8 mouse cellular contexts compared by ENCODE assay signal in the genomic region with DNA sequence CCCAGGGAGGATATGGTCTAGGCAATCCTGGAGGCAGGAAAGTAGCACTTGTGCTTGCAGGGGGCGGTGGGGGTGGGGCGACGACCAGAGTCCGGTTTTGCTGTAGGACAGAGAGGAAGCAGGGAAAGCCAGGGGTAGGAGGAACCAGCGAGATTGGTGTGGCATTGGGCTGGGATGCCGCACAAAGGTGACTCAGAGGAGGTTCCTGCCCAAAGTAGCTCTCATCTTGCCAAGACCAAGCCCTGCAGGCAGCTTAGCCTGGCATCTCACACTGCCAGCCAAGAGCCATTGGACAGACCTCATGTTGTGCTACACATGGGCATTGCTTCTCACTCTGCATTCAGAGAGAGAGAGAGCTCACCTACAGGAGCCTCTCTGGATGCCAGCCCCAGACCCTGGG. TPM values are rescaled to one million over a fixed set of nuclear protein-coding genes. Genes with fewer than 3 reads are reported as not detected.
A peak's percentile ranks its signal among the peaks of the same experiment; 100 is the strongest.
DNase-seq lines count a peak whose midpoint lies in the region; ATAC-seq and TF ChIP-seq lines count a peak whose summit lies in the region.

A gene (plus strand): TSS at position 283 of the 400 bp plus-strand sequence.

- TF ChIP-seq CTCF in midbrain, postnatal 0 days (IDR thresholded peaks at IDR 0.05), result no peak

- H3K27ac ChIP-seq in embryonic facial prominence, embryonic 12.5 days, result peak within 1 kb of the TSS; percentile 30; the same call in 1 of the 2 replicates
- peak within 1 kb of the TSS; percentile 92 for H3K27ac ChIP-seq in limb, embryonic 10.5 days
- peak within 1 kb of the TSS; percentile 96 for H3K27ac ChIP-seq in midbrain, postnatal 0 days (ENCODE audit: low read depth, low read length)

- peak within 1 kb of the TSS; percentile 79 for H3K4me2 ChIP-seq in embryonic facial prominence, embryonic 12.5 days (replicated peaks)
- H3K4me2 ChIP-seq in midbrain, postnatal 0 days (ENCODE audit: low read depth, low read length, poor library complexity, severe bottlenecking), result peak within 1 kb of the TSS; percentile 89

- H3K9me3 ChIP-seq in embryonic facial prominence, embryonic 12.5 days, result no peaks in the 10 kb centered on the region
- no peaks in the 10 kb centered on the region for H3K9me3 ChIP-seq in limb, embryonic 10.5 days (replicated peaks)
- no peaks in the 10 kb centered on the region for H3K9me3 ChIP-seq in midbrain, postnatal 0 days (ENCODE audit: low read length)

- no peaks in the 10 kb centered on the region for H3K27me3 ChIP-seq in embryonic facial prominence, embryonic 12.5 days
- peaks cover 9% of the 10 kb centered on the region for H3K27me3 ChIP-seq in limb, embryonic 10.5 days (ENCODE audit: low read depth, poor library complexity, severe bottlenecking)
- no peaks in the 10 kb centered on the region for H3K27me3 ChIP-seq in midbrain, postnatal 0 days (ENCODE audit: insufficient read depth, low read length)

- H3K4me3 ChIP-seq in embryonic facial prominence, embryonic 12.5 days, result peak within 1 kb of the TSS; percentile 90
- peak within 1 kb of the TSS; percentile 92 for H3K4me3 ChIP-seq in limb, embryonic 10.5 days
- H3K4me3 ChIP-seq in midbrain, postnatal 0 days (ENCODE audit: low read depth, low read length), result peak within 1 kb of the TSS; percentile 85

- ATAC-seq in activated CD4-positive, CD25-positive, alpha-beta regulatory T cell, adult 4 months, result no peak
- ATAC-seq in embryonic facial prominence, embryonic 12.5 days (ENCODE audit: insufficient number of reproducible peaks, insufficient read depth, low FRiP score, low TSS enrichment), result no peak
- ATAC-seq in midbrain, postnatal 0 days (ENCODE audit: low FRiP score), result no peak

- DNase-seq in gastrocnemius, postnatal 4 days (ENCODE audit: low spot score in 2 of 2), result no peak
- no peak for DNase-seq in gastrocnemius, postnatal 36 days
- peak; percentile 65 to 73 for DNase-seq in heart, postnatal 10 days
- peak; percentile 48 for DNase-seq in limb, embryonic 10.5 days (ENCODE audit: low spot score)
- no peak for DNase-seq in midbrain, postnatal 0 days (ENCODE audit: low spot score)
- DNase-seq in right cerebral cortex, postnatal 25 days, result no peak

- intact Hi-C loops in gastrocnemius, postnatal 36 days (cut with DNase I), result no loop called here
- intact Hi-C loops in heart, postnatal 10 days (cut with DNase I), result loop anchor here (10.0 kb wide), 1 partner anchor 157 kb away; a partner anchor contains a TSS

- peaks cover 37% of the 10 kb centered on the region for H3K4me1 ChIP-seq in embryonic facial prominence, embryonic 12.5 days
- peaks cover 43% of the 10 kb centered on the region for H3K4me1 ChIP-seq in limb, embryonic 10.5 days
- peaks cover 38% of the 10 kb centered on the region for H3K4me1 ChIP-seq in midbrain, postnatal 0 days (ENCODE audit: insufficient read depth, low read length)

- WGBS in embryonic facial prominence, embryonic 12.5 days, result 9% methylated on average over 6 of the region's 6 CpGs
- WGBS in limb, embryonic 10.5 days, result 24% methylated on average over 6 of the region's 6 CpGs
- 28% methylated on average over 6 of the region's 6 CpGs for WGBS in midbrain, postnatal 0 days

- no peaks in the 10 kb centered on the region for H3K36me3 ChIP-seq in embryonic facial prominence, embryonic 12.5 days
- H3K36me3 ChIP-seq in limb, embryonic 10.5 days, result 0 out of 2 replicates have a peak, but pooled peaks cover 2% of the 10 kb centered on the region
- H3K36me3 ChIP-seq in midbrain, postnatal 0 days (ENCODE audit: insufficient read depth, low read length), result no peaks in the 10 kb centered on the region

- H3K9ac ChIP-seq in embryonic facial prominence, embryonic 12.5 days, result peak within 1 kb of the TSS; percentile 83
- H3K9ac ChIP-seq in midbrain, postnatal 0 days (replicated peaks; ENCODE audit: low read length, poor library complexity, severe bottlenecking), result peak within 1 kb of the TSS; percentile 96

RNA-seq across cellular contexts. Expression of the gene that starts here (rescaled TPM):
- 10 to 100 TPM; 11.0 to 12.3 TPM for total RNA-seq in gastrocnemius, postnatal 4 days (2021)
- total RNA-seq in gastrocnemius, postnatal 36 days (2021), result 1 to 10 TPM; 5.1 to 5.9 TPM
- polyA plus RNA-seq in activated CD4-positive, CD25-positive, alpha-beta regulatory T cell, adult 4 months (2017; shearing (Covaris generic)), result 10 to 100 TPM; 20.5 to 22.7 TPM
- polyA plus RNA-seq in embryonic facial prominence, embryonic 12.5 days (2016; fragmentation: Nextera tagmentation; extraction: Ambion mirVana), result 19.4 and 19.6 TPM in 2 replicates
- total RNA-seq in heart, postnatal 10 days (2021), result 10 to 100 TPM; 37.2 to 42.1 TPM
- 13.0 and 14.1 TPM in 2 replicates for polyA plus RNA-seq in limb, embryonic 10.5 days (2016; fragmentation: Nextera tagmentation; extraction: Ambion mirVana)
- total RNA-seq in midbrain, postnatal 0 days (2014; rRNA removed), result 43.4 and 47.6 TPM in 2 replicates
- 21.5 and 22.5 TPM in 2 replicates for polyA plus RNA-seq in midbrain, postnatal 0 days (2015; fragmentation: Nextera tagmentation; extraction: Ambion mirVana)

Comparison
In these comparisons a context has a peak if more than half of its experiments do, and no peak if none do; other contexts are left out.
1. DNase-seq: peak in heart, postnatal 10 days (2 of 2) and limb, embryonic 10.5 days (single experiment); none in gastrocnemius, postnatal 4 days (0 of 2), gastrocnemius, postnatal 36 days (0 of 2), midbrain, postnatal 0 days (single experiment) and right cerebral cortex, postnatal 25 days (single experiment).
2. H3K27ac ChIP-seq: peak in every context shown above with its lines; median percentile 96 in midbrain, postnatal 0 days; 92 in limb, embryonic 10.5 days; 30 in embryonic facial prominence, embryonic 12.5 days.
3. Peak in every context shown above with its lines, with median percentiles within 50 percentile points of each other: H3K4me3 ChIP-seq.